Mouse (Mus musculus) C2C12 (cell line): ENCODE data around the gene Bmp5. TPM values are rescaled to one million over a fixed set of nuclear protein-coding genes. Genes with fewer than 3 reads are reported as not detected.

Source experiments
- H3K27me3 ChIP-seq: one replicate; pipeline ENCODE4 v1.6.1; 2011; ENCODE audit not compliant: control insufficient read depth, insufficient read depth, insufficient read length
- H3K36me3 ChIP-seq: one replicate; pipeline ENCODE4 v1.6.1; 2011; ENCODE audit not compliant: control insufficient read depth, insufficient read depth
- H3K4me3 ChIP-seq: one replicate; pipeline ENCODE4 v1.5.1; 2011; ENCODE audit warnings: mild to moderate bottlenecking, control low read depth; ENCODE audit not compliant: poor library complexity, insufficient read depth, severe bottlenecking
- H3K79me2 ChIP-seq: one replicate; pipeline ENCODE4 v1.6.1; 2011; ENCODE audit not compliant: control insufficient read depth, insufficient read depth
- H3K79me3 ChIP-seq: one replicate; pipeline ENCODE4 v1.6.1; 2011; ENCODE audit warnings: low read depth, control low read depth
- H3ac ChIP-seq: one replicate; pipeline ENCODE3; 2011; ENCODE audit warnings: low read depth; ENCODE audit not compliant: control insufficient read depth, insufficient read length
- CEBPB ChIP-seq: IDR thresholded peaks from one replicate; pipeline ENCODE4 v1.6.1; 2011; ENCODE audit warnings: low read depth, mild to moderate bottlenecking, control low read depth, moderate library complexity
- CTCF ChIP-seq: IDR thresholded peaks from one replicate; pipeline ENCODE4 v1.5.1; 2011; ENCODE audit not compliant: control insufficient read depth, insufficient read depth, insufficient read length
- FOSL1 ChIP-seq: IDR thresholded peaks from one replicate; pipeline ENCODE4 v1.8.0; 2011; ENCODE audit warnings: mild to moderate bottlenecking, low read length; ENCODE audit not compliant: poor library complexity, insufficient read depth, severe bottlenecking
- MAX ChIP-seq: IDR thresholded peaks from one replicate; pipeline ENCODE4 v1.6.1; 2011; ENCODE audit warnings: mild to moderate bottlenecking, control low read depth
- MYOD1 ChIP-seq: IDR thresholded peaks from one replicate; pipeline ENCODE4 v1.6.1; 2011; ENCODE audit warnings: low read depth; ENCODE audit not compliant: control insufficient read depth, insufficient read length
- MYOG ChIP-seq: IDR thresholded peaks from one replicate; pipeline ENCODE4 v1.6.1; 2011; ENCODE audit not compliant: control insufficient read depth, insufficient read length; ENCODE audit errors: extremely low read depth
- USF1 ChIP-seq: IDR thresholded peaks from one replicate; pipeline ENCODE4 v1.6.1; 2011; ENCODE audit warnings: low read depth, mild to moderate bottlenecking, control low read depth, moderate library complexity
- polyA plus RNA-seq: library from polyadenylated mRNA; unstranded; fragments of >200 nt; fragmentation: generic; extraction: Trizol; gene quantifications from one replicate; pipeline ENCODE4 v1.2.1, GENCODE M21; 2012; ENCODE audit warnings: missing spikeins

The Bmp5 gene
- polyA plus RNA-seq, 1 experiment: 0.05 TPM

GRCm38 (mm10) chr9:75769042-75769441 is 6.1 kb upstream of the Bmp5 start:
- no peaks in the 10 kb centered on the region for H3K79me2 ChIP-seq
- no peaks in the 10 kb centered on the region for H3K27me3 ChIP-seq
- H3K36me3 ChIP-seq: no peaks in the 10 kb centered on the region
- H3K4me3 ChIP-seq: no peak overlapping the region
- H3K79me3 ChIP-seq: no peaks in the 10 kb centered on the region
- H3ac ChIP-seq: no peak overlapping the region
- TF ChIP-seq CEBPB (no peak), MYOD1 (no peak)

GRCm38 (mm10) chr9:75776153-75776552 is 989 bp downstream of the Bmp5 start:
- Histone ChIP-seq H3K4me3 (no peak overlapping the region), H3K27me3 (no peaks in the 10 kb centered on the region), H3K79me3 (no peaks in the 10 kb centered on the region), H3ac (no peak overlapping the region), H3K36me3 (no peaks in the 10 kb centered on the region), H3K79me2 (no peaks in the 10 kb centered on the region)
- TF ChIP-seq MYOG (no peak), USF1 (no peak), CEBPB (no peak), FOSL1 (no peak), MAX (no peak)

- TF ChIP-seq MYOD1: no peak
- TF ChIP-seq CEBPB: no peak
- TF ChIP-seq USF1: no peak
- TF ChIP-seq MYOG: no peak
- Histone ChIP-seq H3K79me2 (no peaks in the 10 kb centered on the region), H3K4me3 (no peak overlapping the region)
These were observed 3.7 kb downstream of the Bmp5 start for GRCm38 (mm10) chr9:75778762-75779346.

GRCm38 (mm10) chr9:75780558-75781276 is 5.6 kb downstream of the Bmp5 start:
- Histone ChIP-seq H3K27me3 (no peaks in the 10 kb centered on the region), H3K79me2 (no peaks in the 10 kb centered on the region), H3ac (no peak overlapping the region), H3K36me3 (no peaks in the 10 kb centered on the region), H3K4me3 (no peak overlapping the region), H3K79me3 (no peaks in the 10 kb centered on the region)
- TF ChIP-seq MYOD1: no peak
- TF ChIP-seq CEBPB: no peak
- no peak for TF ChIP-seq USF1
- no peak for TF ChIP-seq CTCF
- TF ChIP-seq FOSL1: no peak
- no peak for TF ChIP-seq MYOG
- no peak for TF ChIP-seq MAX

More at GRCm38 (mm10) chr9:75778762-75779346, 3.7 kb downstream of the Bmp5 start:
- no peaks in the 10 kb centered on the region for H3K27me3 ChIP-seq
- H3ac ChIP-seq: no peak overlapping the region
- no peaks in the 10 kb centered on the region for H3K79me3 ChIP-seq
- no peaks in the 10 kb centered on the region for H3K36me3 ChIP-seq

GRCm38 (mm10) chr9:75781600-75781999 is 6.4 kb downstream of the Bmp5 start:
- no peaks in the 10 kb centered on the region for H3K79me2 ChIP-seq
- H3K27me3 ChIP-seq: no peaks in the 10 kb centered on the region
- H3ac ChIP-seq: no peak overlapping the region
- H3K36me3 ChIP-seq: no peaks in the 10 kb centered on the region
- no peak overlapping the region for H3K4me3 ChIP-seq
- no peak for TF ChIP-seq MYOG
- no peak for TF ChIP-seq MYOD1
- no peak for TF ChIP-seq CEBPB
- TF ChIP-seq USF1: no peak
- TF ChIP-seq CTCF: no peak
- TF ChIP-seq MAX: no peak
- no peak for TF ChIP-seq FOSL1
- no peaks in the 10 kb centered on the region for H3K79me3 ChIP-seq

- no peaks in the 10 kb centered on the region for H3K36me3 ChIP-seq
- H3ac ChIP-seq: no peak overlapping the region
- H3K79me2 ChIP-seq: no peaks in the 10 kb centered on the region
- no peak overlapping the region for H3K4me3 ChIP-seq
- no peaks in the 10 kb centered on the region for H3K27me3 ChIP-seq
- TF ChIP-seq CTCF (no peak), FOSL1 (no peak), MYOG (no peak), MAX (no peak)
- H3K79me3 ChIP-seq: no peaks in the 10 kb centered on the region
These were observed 8.4 kb downstream of the Bmp5 start for GRCm38 (mm10) chr9:75783573-75783972.
